Mouse (Mus musculus) erythroblast, adult 5-6 weeks (primary cell): Measurements from ENCODE around the gene Ddias. TPM values are rescaled to one million over a fixed set of nuclear protein-coding genes. Genes with fewer than 3 reads are reported as not detected.

Experiments
- ATAC-seq: replicated peaks from 2 replicates; pipeline ENCODE4 v1.8.0; 2016; ENCODE audit warnings: moderate number of reproducible peaks, mild to moderate bottlenecking, moderate TSS enrichment, inconsistent platforms; ENCODE audit not compliant: poor library complexity, low FRiP score, severe bottlenecking
- total RNA-seq, 2 experiments: library from RNA; stranded (forward) in 1 of 2; stranded (reverse) in 1 of 2; fragments of 150-400 nt in 1 of 2; fragments of 200-764, 138-1000 nt in 1 of 2; gene quantifications; 2 replicates each; pipeline versions ENCODE4 v1.2.3 to v1.2.4; 2015 to 2017; ENCODE audit warnings: low replicate concordance in 2 of 2

Gene Ddias
- total RNA-seq, 2 experiments from 2014 or later: 7.6 to 9.4 TPM

DNA sequence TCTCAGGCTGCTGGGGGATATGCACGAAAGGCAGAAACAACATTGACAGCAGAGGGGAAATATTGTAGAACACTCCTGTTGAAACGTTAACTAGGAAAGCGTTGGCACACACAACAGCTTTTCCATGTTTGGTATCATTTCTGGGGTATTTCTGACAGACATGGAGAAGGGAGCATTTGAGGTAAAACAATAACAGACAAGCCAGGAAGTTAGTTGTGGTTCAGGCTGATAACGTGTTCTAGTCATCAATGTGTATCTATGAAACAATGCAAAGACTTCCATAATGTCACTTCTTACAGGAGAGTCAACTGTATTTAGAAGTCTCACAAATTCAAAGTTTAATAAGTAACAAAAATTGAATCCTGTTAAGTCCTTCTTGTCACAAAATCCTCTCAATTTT, 2.5 kb downstream of the Ddias start:
- no peak for ATAC-seq

DNA sequence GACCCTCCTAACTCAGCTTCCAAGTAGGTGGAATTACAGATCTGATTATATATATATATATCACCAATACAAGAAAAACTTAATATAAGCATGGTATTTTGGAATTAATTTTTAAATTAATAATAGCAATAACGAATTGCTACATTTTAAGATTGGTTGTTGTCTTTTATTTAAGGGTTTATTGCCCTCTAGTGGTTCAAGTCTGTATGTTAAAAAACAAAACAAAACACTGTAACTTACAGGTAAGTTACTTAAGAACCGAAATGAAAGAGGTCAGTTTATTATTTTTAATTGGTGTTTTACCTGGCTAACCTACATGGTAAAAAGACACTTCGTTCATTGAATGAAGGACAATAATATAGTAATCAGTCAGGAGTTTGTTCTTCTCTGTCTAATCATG, 3.9 kb downstream of the Ddias start:
- no peak for ATAC-seq

DNA sequence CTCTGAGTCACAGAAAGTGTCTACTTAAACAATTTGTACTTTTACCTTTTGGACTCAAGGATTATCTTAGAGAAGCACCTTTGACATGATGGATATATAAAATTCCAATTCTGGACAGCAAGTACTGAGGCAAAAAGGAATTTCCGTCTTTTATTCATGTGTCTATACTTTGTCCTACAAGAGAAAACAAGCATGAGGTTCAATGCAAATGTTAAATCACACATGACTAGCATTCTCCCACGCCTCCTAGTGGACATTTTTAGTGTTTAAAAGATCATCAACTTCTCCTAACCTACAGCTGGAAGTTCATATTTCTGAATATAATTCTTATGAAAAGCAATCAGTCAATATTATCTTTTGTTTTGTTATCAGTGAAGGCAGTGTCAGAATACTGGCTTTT, 7.5 kb downstream of the Ddias start:
- ATAC-seq: 0 out of 2 replicates have a peak, but pooled peaks have one; percentile 63

DNA sequence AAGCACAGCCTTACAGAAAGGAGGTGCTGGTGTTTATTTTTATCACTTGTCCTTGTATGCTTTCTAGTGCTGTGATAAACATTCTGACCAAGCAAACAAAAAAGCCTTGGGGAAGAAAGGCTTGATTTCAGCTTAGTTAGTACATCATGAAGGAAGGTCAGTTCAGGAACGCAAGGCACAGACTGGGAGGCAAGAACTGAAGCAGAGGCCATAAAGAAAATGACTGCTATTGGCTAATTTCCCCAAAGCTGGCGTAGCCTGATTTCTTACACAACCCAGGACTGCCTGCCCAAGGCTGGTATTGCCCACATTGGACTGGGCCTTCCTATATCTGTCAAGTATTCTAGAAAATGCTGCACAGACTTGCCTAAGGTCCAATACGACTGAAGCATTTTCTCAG, 25.8 kb downstream of the Ddias start:
- ATAC-seq: no peak

DNA sequence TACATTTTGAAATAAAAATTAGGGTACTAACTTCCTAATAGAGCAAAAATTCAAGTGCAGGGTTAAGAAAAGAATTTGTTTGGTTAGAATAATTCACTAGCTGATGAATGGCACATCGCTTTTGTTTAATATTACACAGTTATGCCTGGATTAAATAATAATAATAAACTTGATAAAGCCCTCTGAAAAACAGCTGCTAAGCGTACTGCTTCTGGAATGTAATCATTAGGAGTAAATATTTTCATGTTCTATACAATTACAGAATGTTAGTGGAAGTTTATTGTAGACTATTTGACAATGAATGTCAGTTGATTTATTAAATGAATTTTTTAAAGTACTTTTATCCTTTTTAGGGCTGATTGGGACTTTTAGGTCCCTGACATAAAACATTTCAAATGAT, 31.8 kb downstream of the Ddias start:
- no peak for ATAC-seq

DNA sequence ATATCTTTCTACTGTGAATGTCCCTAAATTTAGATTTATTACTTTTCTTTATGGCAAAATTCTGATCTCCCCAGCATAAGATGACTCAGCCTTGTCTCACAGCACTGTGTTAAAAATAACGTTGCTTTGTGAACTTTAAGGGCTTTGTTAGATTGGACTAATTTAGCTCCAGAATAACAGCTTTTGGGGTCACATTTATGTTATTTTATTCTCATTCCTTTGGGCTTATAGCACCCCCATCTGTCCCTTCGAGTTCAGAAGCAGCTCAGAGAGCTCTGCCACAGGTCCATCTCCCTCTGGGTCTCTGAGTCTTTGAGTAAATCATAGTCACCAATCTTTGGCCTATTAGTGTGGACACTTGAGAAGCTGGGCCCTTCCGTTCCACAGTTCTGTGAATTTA, 36.1 kb downstream of the Ddias start:
- ATAC-seq: no peak

DNA sequence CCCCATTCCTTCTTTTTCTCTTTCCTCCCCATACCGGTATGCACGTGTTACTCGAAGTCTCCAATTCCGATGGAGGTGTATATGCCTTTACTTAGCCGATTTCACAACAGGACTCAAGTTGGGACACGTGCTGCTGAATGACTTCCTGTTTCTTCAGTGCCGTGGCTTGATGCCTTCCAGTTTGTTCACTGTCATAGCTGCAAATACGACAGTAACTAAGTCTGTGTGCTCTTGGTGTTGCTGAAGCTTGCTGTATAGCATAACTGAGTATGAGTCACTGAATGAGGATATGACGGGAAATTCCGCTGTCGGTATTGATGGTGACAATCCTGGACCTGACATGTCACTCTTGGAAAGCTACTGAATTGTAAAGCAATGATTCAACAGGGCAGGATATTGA, 36.8 kb downstream of the Ddias start:
- no peak for ATAC-seq

DNA sequence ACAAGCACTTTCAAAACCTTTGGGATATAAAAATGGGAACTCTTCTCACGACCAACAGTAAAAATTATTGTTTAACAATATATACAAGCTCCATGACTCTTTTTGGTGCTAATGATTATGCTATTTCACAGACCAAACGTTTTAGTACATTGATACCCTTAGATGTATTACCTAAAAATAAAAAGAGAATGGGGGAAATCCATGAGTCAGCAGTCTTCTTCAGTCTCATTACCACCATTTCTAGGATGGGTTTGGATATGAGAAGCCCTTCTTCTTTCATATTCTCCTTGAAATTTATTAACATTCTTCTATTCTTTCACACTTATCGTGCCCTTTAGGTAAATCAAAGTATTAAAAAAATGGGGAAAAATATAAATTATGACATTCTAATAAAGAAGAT, 37.6 kb downstream of the Ddias start:
- no peak for ATAC-seq

DNA sequence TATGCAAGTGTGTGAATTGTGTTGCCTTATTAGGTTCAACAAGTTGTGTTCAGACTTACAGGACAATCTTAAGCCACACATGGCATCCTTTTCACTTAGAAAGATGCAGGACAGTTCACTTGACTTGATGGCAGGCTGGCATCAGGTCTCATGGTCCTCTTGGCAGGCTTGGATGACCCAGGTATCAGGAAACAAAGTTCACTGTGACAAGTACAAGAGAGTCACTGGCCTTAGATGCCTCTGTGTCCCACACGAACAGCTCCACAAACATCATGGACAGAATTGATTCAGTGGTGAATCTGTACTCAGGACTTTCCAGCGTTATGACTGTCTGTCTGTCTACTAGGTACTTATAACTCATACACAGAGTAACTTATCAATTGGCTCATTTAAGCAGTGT, 39.7 kb downstream of the Ddias start:
- no peak for ATAC-seq

DNA sequence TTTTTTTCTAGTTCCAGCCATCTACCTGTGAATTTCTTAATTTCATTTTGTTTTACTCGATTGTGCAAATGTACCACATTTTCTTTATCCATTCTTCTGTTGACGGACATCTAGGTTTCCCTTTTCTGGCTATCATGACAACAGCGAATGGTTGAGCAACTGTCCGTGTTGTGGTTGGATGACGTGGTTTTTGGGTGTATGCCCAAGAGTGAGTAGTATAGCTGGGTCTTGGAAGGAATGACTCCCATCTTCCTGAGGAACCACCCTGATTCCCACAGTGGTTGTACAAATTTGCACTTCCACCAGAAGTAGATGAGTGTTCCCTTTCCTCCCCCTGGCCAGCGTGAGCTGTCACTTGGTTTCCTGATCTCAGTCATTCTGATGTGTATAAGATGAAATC, 41.7 kb downstream of the Ddias start:
- no peak for ATAC-seq

DNA sequence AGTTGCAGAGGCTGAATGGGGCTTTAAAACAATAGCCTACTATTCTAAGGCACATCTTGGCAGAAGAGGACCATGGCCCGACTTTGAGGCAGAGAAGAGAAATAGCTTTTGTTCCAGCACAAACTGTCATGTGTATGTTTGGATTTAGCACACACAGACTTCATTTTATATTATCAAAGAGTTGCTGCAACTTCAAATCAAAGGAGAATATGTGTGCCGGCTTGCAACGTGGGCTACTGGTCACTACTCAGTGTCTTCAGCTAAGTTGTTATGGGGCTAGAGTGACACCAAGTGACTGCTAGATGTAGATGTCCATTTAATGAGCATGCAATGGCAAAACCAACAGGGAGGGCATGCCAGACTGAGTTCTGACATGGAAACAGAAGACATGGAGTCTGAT, 46.1 kb downstream of the Ddias start:
- ATAC-seq: no peak

DNA sequence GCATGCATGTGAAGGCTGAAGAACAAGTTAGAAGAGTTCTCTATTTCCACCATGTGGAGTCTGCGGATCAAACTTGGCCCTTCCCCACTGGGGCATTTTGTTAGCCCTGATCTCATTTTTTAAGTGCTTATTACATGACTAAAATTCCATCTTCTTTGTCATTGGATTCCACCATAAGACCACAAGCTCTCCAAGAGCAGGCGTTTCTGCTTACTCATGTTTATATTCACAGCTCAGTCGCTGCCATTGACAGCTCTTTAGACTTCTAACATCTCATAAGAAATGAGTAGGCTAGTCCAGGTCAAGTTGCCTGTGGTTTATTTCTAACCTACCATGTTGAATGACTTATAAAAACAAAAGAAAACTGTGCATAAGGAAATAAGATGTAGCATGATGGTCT, 47.8 kb downstream of the Ddias start:
- no peak for ATAC-seq

DNA sequence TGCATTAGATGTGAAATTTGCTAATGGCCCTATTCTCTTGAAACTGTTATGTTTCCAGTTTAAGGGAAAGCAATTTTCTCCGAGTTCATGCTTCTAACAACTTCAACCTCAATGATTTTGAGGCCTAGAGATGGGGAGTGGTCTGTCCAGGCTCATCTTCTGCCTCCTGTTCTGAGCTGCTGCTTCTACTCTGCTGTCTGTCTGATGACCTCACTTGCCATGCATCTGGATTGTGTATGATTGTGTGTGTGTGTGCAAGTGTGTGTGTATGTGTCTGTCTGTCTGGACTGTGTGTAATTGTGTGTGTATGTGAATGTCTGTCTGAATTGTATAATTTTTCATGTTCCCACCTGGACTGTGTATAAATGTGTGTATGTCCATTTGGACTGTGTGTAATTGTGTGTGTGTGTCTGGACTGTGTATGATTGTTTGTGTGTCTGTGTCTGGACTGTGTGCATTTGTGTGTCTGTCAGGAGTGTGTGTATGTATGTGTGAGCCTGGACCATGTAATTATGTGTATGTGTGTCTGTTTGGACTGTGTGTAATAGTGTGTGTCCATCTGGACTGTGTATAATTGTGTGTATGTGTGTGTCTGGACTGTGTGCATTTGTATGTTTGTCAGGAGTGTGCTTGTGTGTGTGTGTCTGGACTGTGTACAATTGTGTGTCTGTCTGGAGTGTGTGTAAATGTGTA, 51.5 kb downstream of the Ddias start:
- no peak for ATAC-seq

DNA sequence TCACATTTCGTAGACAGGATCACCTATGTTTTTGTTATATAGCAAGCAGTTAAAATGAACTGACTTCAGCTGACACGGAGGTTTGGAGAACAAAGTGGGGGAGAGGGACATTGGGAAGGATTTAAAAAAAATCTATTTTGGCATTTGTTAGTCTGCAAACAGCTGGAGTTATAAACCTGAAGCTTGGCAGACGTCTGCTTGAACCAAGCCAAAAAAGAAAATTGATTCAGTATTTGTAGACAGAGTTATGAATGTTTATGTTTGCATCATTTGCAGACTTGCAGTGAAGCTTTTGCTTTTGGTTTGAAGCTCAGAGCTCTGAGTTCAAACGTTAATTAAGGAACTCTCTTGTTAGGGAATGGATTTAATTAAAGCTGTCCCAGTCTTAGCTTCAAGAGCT, 52.2 kb downstream of the Ddias start:
- ATAC-seq: no peak

DNA sequence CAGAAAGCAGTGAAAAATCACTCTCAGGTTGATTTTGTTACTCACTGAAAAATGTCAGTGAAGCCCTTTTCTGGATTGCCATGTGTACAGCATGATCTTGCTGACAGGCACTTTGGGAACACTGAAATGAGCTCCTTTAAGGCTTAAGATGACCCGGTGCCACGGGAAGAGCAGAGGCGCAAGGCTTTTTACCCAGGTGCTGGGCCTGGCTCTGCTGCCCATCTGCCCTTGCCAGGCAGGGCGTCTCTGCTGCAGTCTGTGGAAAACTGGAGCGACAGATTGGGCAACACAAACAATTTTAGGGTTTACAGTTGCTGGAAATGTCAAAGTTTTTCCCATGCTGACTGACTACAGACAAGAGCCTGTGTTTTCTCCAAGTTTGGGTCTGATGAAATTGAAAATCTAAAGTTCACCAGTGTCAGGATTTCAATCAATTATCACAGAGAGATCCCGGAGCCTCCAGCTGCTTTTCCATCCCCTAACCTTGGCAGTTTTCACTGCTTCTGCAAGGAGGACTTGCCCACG, 53.0 kb downstream of the Ddias start:
- ATAC-seq: no peak

DNA sequence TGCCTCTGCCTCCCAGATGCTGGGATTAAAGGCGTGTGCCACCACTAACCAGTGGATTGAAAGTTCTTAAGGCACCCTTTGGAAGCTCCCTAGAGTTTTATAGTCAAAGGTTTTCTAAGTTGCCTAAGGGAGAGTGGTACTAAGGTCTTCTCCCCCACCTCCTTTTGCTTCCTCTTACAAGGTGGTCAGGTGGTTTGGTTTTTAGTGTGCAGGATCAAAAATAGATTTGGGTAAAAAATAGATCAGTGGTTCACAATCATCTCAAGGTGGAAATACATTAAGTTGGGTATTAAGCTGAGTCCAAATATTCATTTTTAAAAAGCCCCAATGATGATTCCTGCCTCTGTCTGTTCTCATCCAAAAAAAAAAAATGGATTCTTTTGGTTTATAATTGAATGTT, 53.6 kb downstream of the Ddias start:
- no peak for ATAC-seq

DNA sequence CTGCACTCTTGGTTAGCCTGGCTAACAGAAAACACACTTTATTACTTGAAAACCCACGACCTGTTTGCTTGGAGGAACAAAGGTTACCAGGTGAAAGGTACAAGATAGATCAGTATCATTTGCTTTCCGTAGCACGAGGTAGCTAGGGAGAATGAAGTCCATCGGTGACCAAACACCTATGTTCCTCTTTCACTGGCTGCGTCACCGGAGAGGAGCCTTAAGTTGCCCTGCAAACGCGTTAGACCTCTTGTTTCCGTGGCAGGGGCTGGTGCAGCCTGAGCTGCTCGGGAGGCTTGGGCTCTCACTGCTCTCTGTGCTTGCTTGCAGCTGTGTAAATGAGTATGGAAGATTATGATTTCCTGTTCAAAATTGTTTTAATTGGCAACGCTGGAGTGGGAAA, 54.4 kb downstream of the Ddias start:
- ATAC-seq: no peak

DNA sequence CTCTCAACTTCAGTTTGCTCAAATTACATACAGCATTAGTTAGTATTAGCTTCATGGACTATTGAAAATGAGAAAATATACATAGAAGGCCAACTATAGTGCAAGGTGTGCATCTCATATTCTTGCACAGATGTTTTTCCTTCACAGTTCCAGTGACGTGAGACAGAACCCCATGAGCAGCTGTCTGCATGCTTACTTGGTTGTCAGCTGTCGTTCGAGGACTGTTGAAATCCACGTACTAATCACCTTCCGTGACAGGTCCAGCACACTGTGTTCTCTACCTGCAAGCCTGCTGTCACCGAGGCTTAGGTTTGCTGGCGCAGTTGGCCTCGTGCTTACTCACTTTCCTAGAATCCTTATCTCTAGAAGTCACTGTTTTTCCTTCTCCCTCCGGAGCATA, 56.2 kb downstream of the Ddias start:
- ATAC-seq: no peak

DNA sequence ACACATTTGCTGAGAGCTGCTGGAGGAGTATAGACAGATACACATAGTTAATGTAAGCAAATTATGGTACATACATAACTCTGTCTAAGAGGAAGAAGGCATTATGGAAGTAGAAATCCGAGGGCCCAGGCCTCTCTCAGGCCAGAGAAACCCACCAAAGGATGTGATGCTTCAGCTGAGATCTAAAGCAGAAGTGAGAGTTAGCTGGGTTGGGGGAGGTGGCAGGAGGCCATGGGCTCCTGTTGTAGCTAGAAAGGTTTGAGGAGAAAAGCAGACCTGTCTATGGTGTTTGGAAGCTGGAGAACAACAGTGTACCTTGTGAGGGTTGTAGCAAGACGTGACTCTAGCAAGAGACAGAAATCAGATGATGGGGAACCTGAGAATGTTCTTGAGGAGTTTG, 56.8 kb downstream of the Ddias start:
- ATAC-seq: no peak

DNA sequence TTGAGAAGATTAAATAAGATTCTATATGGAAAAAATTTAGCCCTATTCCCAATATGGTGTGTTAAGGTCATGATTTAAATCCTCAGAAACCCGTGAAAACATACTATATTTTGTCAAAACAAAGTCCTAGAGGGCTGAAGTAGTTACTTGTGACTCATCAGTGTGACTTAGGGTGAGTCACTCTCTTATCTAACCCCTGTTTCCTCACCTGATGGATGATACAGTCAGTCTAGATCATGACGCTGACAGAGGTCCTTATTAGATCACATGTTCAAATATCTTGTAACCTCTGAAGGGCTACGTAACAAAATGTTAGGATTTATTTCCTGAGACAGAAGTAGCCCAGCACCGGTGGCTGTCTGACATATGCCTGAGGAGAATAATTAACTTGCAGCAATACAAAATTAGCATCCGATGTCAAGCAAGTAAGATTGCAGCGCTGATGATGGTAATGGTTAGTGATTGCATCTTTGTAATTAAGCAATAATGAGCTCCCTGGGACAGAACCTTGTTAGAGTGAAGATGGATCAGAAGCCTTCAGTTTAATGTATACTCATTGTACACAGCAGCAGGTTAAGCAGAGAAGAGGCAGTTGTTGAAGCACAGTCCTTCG, 62.3 kb downstream of the Ddias start:
- 0 out of 2 replicates have a peak, but pooled peaks have one; percentile 30 for ATAC-seq
